Mouse (Mus musculus): ENCODE measurements around the gene Map1a. TPM values are rescaled to one million over a fixed set of nuclear protein-coding genes. Genes with fewer than 3 reads are reported as not detected.

The Map1a gene
- 5.2 and 5.5 TPM in 2 replicates for polyA plus RNA-seq (2016; fragmentation: Nextera tagmentation; extraction: Ambion mirVana)

- no peaks in the 10 kb centered on the region for H3K9me3 ChIP-seq
- 2% methylated on average over 48 of the region's 48 CpGs for WGBS
- H3K27me3 ChIP-seq (ENCODE audit: insufficient read depth, poor library complexity, severe bottlenecking), result peaks cover 38% of the 10 kb centered on the region
Observed at GRCm38 (mm10) chr2:121288901-121289729, at the start of gene Map1a. Gene Map1a (plus strand): TSS chr2:121289600.

GRCm38 (mm10) chr2:121244099-121244498, 45.3 kb upstream of the Map1a start:
- no peak overlapping the region for H3K4me3 ChIP-seq
- WGBS, result 90% methylated on average over 5 of the region's 5 CpGs
- H3K27ac ChIP-seq, result no peak overlapping the region
- H3K9me3 ChIP-seq, result no peaks in the 10 kb centered on the region
- no peak for DNase-seq (ENCODE audit: low spot score)
- peaks cover 89% of the 10 kb centered on the region for H3K36me3 ChIP-seq
- H3K27me3 ChIP-seq (ENCODE audit: insufficient read depth, poor library complexity, severe bottlenecking), result no peaks in the 10 kb centered on the region
- H3K4me1 ChIP-seq, result no peaks in the 10 kb centered on the region

More at GRCm38 (mm10) chr2:121288901-121289729, at the start of gene Map1a:
- peak; percentile 96 for DNase-seq (ENCODE audit: low spot score)
- peaks cover 21% of the 10 kb centered on the region for H3K4me1 ChIP-seq
- peak within 1 kb of the TSS; percentile 78 for H3K27ac ChIP-seq
- peak within 1 kb of the TSS; percentile 72 for H3K4me3 ChIP-seq
- no peaks in the 10 kb centered on the region for H3K36me3 ChIP-seq

- Histone ChIP-seq H3K36me3 (peaks cover 97% of the 10 kb centered on the region), H3K9me3 (no peaks in the 10 kb centered on the region), H3K4me3 (no peak overlapping the region), H3K27ac (no peak overlapping the region), H3K27me3 (ENCODE audit: insufficient read depth, poor library complexity, severe bottlenecking) (no peaks in the 10 kb centered on the region), H3K4me1 (no peaks in the 10 kb centered on the region)
- 92% methylated on average over 2 of the region's 2 CpGs for WGBS
- no peak for DNase-seq (ENCODE audit: low spot score)
Observed at GRCm38 (mm10) chr2:121249758-121250157, 39.6 kb upstream of the Map1a start.

GRCm38 (mm10) chr2:121268446-121268845, 21.0 kb upstream of the Map1a start:
- 85% methylated on average over 8 of the region's 8 CpGs for WGBS
- H3K4me1 ChIP-seq, result peaks cover 16% of the 10 kb centered on the region
- H3K27ac ChIP-seq, result no peak overlapping the region
- H3K9me3 ChIP-seq, result no peaks in the 10 kb centered on the region
- peak; percentile 69 for DNase-seq (ENCODE audit: low spot score)
- H3K4me3 ChIP-seq, result no peak overlapping the region
- no peaks in the 10 kb centered on the region for H3K27me3 ChIP-seq (ENCODE audit: insufficient read depth, poor library complexity, severe bottlenecking)
- peaks cover 52% of the 10 kb centered on the region for H3K36me3 ChIP-seq

GRCm38 (mm10) chr2:121270521-121271235, 18.7 kb upstream of the Map1a start:
- peak overlapping the region; percentile 87 for H3K4me3 ChIP-seq
- peaks cover 16% of the 10 kb centered on the region for H3K4me1 ChIP-seq
- H3K27ac ChIP-seq, result peak overlapping the region; percentile 96
- H3K27me3 ChIP-seq (ENCODE audit: insufficient read depth, poor library complexity, severe bottlenecking), result no peaks in the 10 kb centered on the region
- peaks cover 37% of the 10 kb centered on the region for H3K36me3 ChIP-seq
- no peaks in the 10 kb centered on the region for H3K9me3 ChIP-seq
- no peak for DNase-seq (ENCODE audit: low spot score)
- 1% methylated on average over 35 of the region's 35 CpGs for WGBS

GRCm38 (mm10) chr2:121271236-121271927, 18.0 kb upstream of the Map1a start, which contains the start of gene Trp53bp1:
Gene Trp53bp1 (minus strand): TSS chr2:121271407.
- Histone ChIP-seq H3K4me1 (peaks cover 16% of the 10 kb centered on the region), H3K27ac (peak within 1 kb of the TSS; percentile 96)
- under 1% methylated on average over 36 of the region's 37 CpGs for WGBS

GRCm38 (mm10) chr2:121271928-121272516, 17.4 kb upstream of the Map1a start:
- Histone ChIP-seq H3K36me3 (peaks cover 31% of the 10 kb centered on the region), H3K9me3 (no peaks in the 10 kb centered on the region), H3K4me3 (peak overlapping the region; percentile 87), H3K4me1 (peaks cover 16% of the 10 kb centered on the region), H3K27me3 (ENCODE audit: insufficient read depth, poor library complexity, severe bottlenecking) (no peaks in the 10 kb centered on the region), H3K27ac (peak overlapping the region; percentile 96; the same call in 1 of the 2 replicates)
- WGBS, result 26% methylated on average over 4 of the region's 4 CpGs
- no peak for DNase-seq (ENCODE audit: low spot score)

More at GRCm38 (mm10) chr2:121271236-121271927, 18.0 kb upstream of the Map1a start, which contains the start of gene Trp53bp1:
- Histone ChIP-seq H3K9me3 (no peaks in the 10 kb centered on the region), H3K27me3 (ENCODE audit: insufficient read depth, poor library complexity, severe bottlenecking) (no peaks in the 10 kb centered on the region), H3K36me3 (peaks cover 35% of the 10 kb centered on the region), H3K4me3 (peak within 1 kb of the TSS; percentile 87)
- DNase-seq (ENCODE audit: low spot score), result peak; percentile 97

- H3K27me3 ChIP-seq (ENCODE audit: insufficient read depth, poor library complexity, severe bottlenecking), result peaks cover 40% of the 10 kb centered on the region
- no peak overlapping the region for H3K27ac ChIP-seq
- H3K4me1 ChIP-seq, result peaks cover 14% of the 10 kb centered on the region
- no peaks in the 10 kb centered on the region for H3K36me3 ChIP-seq
- no peak overlapping the region for H3K4me3 ChIP-seq
- DNase-seq (ENCODE audit: low spot score), result no peak
- WGBS, result 68% methylated on average over 2 of the region's 2 CpGs
- no peaks in the 10 kb centered on the region for H3K9me3 ChIP-seq
Observed at GRCm38 (mm10) chr2:121287850-121288249, 1.6 kb upstream of the Map1a start.

- H3K27ac ChIP-seq, result peak overlapping the region; percentile 78
Observed at GRCm38 (mm10) chr2:121289730-121290540, 535 bp downstream of the Map1a start.

GRCm38 (mm10) chr2:121292316-121293013, 3.1 kb downstream of the Map1a start:
- Histone ChIP-seq H3K27me3 (ENCODE audit: insufficient read depth, poor library complexity, severe bottlenecking) (peaks cover 61% of the 10 kb centered on the region), H3K27ac (no peak overlapping the region), H3K4me1 (peaks cover 55% of the 10 kb centered on the region), H3K36me3 (no peaks in the 10 kb centered on the region), H3K4me3 (no peak overlapping the region), H3K9me3 (no peaks in the 10 kb centered on the region)
- no peak for DNase-seq (ENCODE audit: low spot score)
- WGBS, result 68% methylated on average over 5 of the region's 5 CpGs

More at GRCm38 (mm10) chr2:121289730-121290540, 535 bp downstream of the Map1a start:
- Histone ChIP-seq H3K36me3 (no peaks in the 10 kb centered on the region), H3K27me3 (ENCODE audit: insufficient read depth, poor library complexity, severe bottlenecking) (peaks cover 39% of the 10 kb centered on the region), H3K4me1 (peaks cover 29% of the 10 kb centered on the region), H3K9me3 (no peaks in the 10 kb centered on the region), H3K4me3 (peak overlapping the region; percentile 72)
- DNase-seq (ENCODE audit: low spot score), result peak; percentile 75
- 4% methylated on average over 36 of the region's 36 CpGs for WGBS

GRCm38 (mm10) chr2:121294182-121294581, 4.8 kb downstream of the Map1a start:
- Histone ChIP-seq H3K36me3 (peaks cover 1% of the 10 kb centered on the region), H3K4me3 (peak overlapping the region; percentile 64), H3K9me3 (no peaks in the 10 kb centered on the region), H3K27me3 (ENCODE audit: insufficient read depth, poor library complexity, severe bottlenecking) (peaks cover 63% of the 10 kb centered on the region), H3K27ac (peak overlapping the region; percentile 88), H3K4me1 (peaks cover 61% of the 10 kb centered on the region)
- WGBS, result 3% methylated on average over 4 of the region's 4 CpGs
- DNase-seq (ENCODE audit: low spot score), result no peak

Data from heart, embryonic 10.5 days (tissue).